9 mouse cellular contexts compared by ENCODE assay signal in the genomic region with DNA sequence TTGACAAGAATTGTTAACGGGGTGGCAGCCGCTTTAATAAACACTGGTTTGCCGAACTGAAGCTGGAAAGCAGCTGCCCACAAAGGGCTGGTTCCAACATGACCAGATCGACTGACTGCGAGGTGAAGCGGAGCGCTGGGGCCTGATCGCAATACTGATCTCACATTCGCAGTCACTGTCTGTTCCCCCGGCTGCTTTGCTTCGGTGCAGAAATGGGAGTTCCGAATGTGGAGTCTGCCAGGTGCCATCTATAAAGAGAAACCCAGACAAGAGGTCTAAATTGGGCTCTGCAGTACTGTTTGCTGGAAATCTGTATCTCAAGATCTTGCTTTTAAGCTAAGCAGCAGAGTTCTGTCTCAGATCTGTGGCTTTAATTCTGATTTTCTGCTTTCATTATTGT.
DNase-seq lines count a peak whose midpoint lies in the region; ATAC-seq and TF ChIP-seq lines count a peak whose summit lies in the region.
"Had no signal": no experiment of that assay in that cellular context is flagged by ENCODE, and none has a peak within 500 bp of the region (broad histone marks: within the 10 kb centered on the region; RNA-seq: fewer than 3 reads in every experiment).

No protein-coding gene starts in this region.

- DNase-seq in left cerebral cortex, adult 18-20 months (ENCODE audit: low spot score in 2 of 2), result peak; percentile 52 to 69
- no peak for DNase-seq in left cerebral cortex, postnatal 4 days
- peak; percentile 73 for DNase-seq in forebrain, postnatal 0 days
- peak; percentile 58 to 65 for DNase-seq in layer of hippocampus, postnatal 10 days (ENCODE audit: low spot score in 2 of 2)
- peak; percentile 65 for DNase-seq in right cerebral cortex, adult 18-20 months
- no peak for DNase-seq in kidney, postnatal 25 days
- no peak for DNase-seq in gastrocnemius, postnatal 36 days

- H3K4me3 ChIP-seq in forebrain, postnatal 0 days (ENCODE audit: low read depth, low read length), result peak overlapping the region; percentile 16
- no peak overlapping the region for H3K4me3 ChIP-seq in kidney, embryonic 15.5 days (replicated peaks)
- H3K4me3 ChIP-seq: stomach, embryonic 15.5 days had no signal

- no peak for TF ChIP-seq CTCF in forebrain, postnatal 0 days (IDR thresholded peaks at IDR 0.05; ENCODE audit: low read depth)

- no peaks in the 10 kb centered on the region for H3K27me3 ChIP-seq in forebrain, postnatal 0 days (ENCODE audit: insufficient read depth, low read length)
- H3K27me3 ChIP-seq in kidney, embryonic 15.5 days, result no peaks in the 10 kb centered on the region
- H3K27me3 ChIP-seq: stomach, embryonic 15.5 days had no signal

- intact Hi-C loops in left cerebral cortex, postnatal 4 days (cut with DNase I), result no loop called here
- intact Hi-C loops in gastrocnemius, postnatal 36 days (cut with DNase I), result no loop called here

- ATAC-seq in forebrain, postnatal 0 days, result peak; percentile 82
- no peak for ATAC-seq in kidney, embryonic 15.5 days (replicated peaks; ENCODE audit: low FRiP score)

- 37% methylated on average over 12 of the region's 12 CpGs for WGBS in forebrain, postnatal 0 days
- 73% methylated on average over 12 of the region's 12 CpGs for WGBS in kidney, embryonic 15.5 days

- H3K27ac ChIP-seq in forebrain, postnatal 0 days (ENCODE audit: low read depth, low read length), result peak overlapping the region; percentile 73
- no peak overlapping the region for H3K27ac ChIP-seq in kidney, embryonic 15.5 days
- H3K27ac ChIP-seq: stomach, embryonic 15.5 days had no signal

- peaks cover 13% of the 10 kb centered on the region for H3K4me1 ChIP-seq in forebrain, postnatal 0 days (ENCODE audit: insufficient read depth)
- H3K4me1 ChIP-seq in kidney, embryonic 15.5 days, result no peaks in the 10 kb centered on the region
- H3K4me1 ChIP-seq: stomach, embryonic 15.5 days had no signal

- no peaks in the 10 kb centered on the region for H3K36me3 ChIP-seq in forebrain, postnatal 0 days (ENCODE audit: insufficient read depth)
- no peaks in the 10 kb centered on the region for H3K36me3 ChIP-seq in kidney, embryonic 15.5 days
- H3K36me3 ChIP-seq: stomach, embryonic 15.5 days had no signal

- H3K4me2 ChIP-seq in forebrain, postnatal 0 days (ENCODE audit: low read depth), result peak overlapping the region; percentile 42
- H3K4me2 ChIP-seq in kidney, embryonic 15.5 days, result no peak overlapping the region
- H3K4me2 ChIP-seq: stomach, embryonic 15.5 days had no signal

- no peaks in the 10 kb centered on the region for H3K9me3 ChIP-seq in forebrain, postnatal 0 days (ENCODE audit: low read length)
- no peaks in the 10 kb centered on the region for H3K9me3 ChIP-seq in kidney, embryonic 15.5 days (replicated peaks)
- H3K9me3 ChIP-seq: stomach, embryonic 15.5 days had no signal

- peak overlapping the region; percentile 46 for H3K9ac ChIP-seq in forebrain, postnatal 0 days
- no peak overlapping the region for H3K9ac ChIP-seq in kidney, embryonic 15.5 days
- H3K9ac ChIP-seq: stomach, embryonic 15.5 days had no signal

Comparison
In these comparisons a context has a peak if more than half of its experiments do, and no peak if none do; other contexts are left out.
1. DNase-seq: peak in left cerebral cortex, adult 18-20 months (2 of 2), forebrain, postnatal 0 days (single experiment), layer of hippocampus, postnatal 10 days (2 of 2) and right cerebral cortex, adult 18-20 months (single experiment); none in left cerebral cortex, postnatal 4 days (single experiment), kidney, postnatal 25 days (0 of 2) and gastrocnemius, postnatal 36 days (0 of 2).